Mouse (Mus musculus) erythroid progenitor cell, adult 5-6 weeks (primary cell): ENCODE data around the gene Cbr2. TPM values are rescaled to one million over a fixed set of nuclear protein-coding genes. Genes with fewer than 3 reads are reported as not detected.
A peak's percentile ranks its signal among the peaks of the same experiment; 100 is the strongest.

Experiments used
- ATAC-seq: replicated peaks from 2 replicates; pipeline ENCODE4 v1.8.0; 2016; ENCODE audit warnings: moderate number of reproducible peaks, mild to moderate bottlenecking, moderate TSS enrichment, inconsistent platforms; ENCODE audit not compliant: poor library complexity, low FRiP score, severe bottlenecking
- total RNA-seq, 2 experiments: library from RNA; stranded (forward) in 1 of 2; stranded (reverse) in 1 of 2; fragments of 150-400 nt in 1 of 2; fragments of 186-747, 209-891 nt in 1 of 2; gene quantifications; 2 replicates each; pipeline versions ENCODE4 v1.2.3 to v1.2.4; 2015 to 2017; ENCODE audit warnings: low replicate concordance in 2 of 2

Cbr2 gene
- total RNA-seq, 2 experiments from 2014 or later: 21.8 TPM; not detected in 1

DNA sequence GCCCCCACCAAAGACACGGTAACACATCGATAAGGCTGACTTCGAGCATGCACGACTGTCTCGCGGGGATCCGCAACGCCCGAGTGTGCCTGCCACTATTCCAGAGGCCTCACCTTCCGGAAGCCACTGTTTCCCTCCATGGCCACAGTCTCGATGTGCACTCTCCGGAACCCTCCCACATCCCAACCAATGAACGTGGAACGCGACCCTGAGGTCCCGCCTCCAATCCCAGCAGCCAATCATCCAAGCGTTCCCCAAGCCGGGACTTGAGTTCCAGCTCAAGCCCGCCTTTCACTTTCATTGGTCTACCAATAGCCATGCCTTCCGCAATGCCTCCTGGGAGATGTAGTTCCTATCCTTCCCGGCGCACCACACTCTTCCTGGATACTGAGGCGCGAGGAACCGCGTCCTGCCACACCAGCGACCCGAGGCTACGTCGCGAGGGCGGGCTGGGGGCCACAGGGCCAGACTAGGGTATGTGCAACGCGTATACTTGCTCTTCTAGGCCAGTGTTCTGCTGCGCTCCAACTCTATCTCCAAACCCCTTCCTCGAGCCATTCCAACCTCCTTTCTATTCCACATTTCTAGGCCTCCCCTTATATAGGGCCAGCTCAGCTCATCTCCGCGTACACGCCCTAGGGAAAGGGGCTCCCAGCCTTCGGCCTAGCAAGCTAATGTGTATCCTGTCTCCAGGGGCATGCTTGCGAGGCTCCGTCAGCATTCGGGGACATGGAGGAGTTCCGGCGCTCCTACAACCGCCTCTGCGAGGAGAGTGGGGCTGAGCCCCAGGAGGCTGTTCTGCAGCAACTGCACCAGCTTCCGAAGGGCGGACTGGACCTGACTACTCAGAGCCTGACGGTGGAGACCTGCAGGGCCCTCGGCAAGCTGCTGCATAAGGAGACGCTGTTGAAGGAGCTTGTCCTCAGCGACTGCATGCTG, 18.1 kb downstream of the Cbr2 start, which contains the start of the genes Cenpx and Lrrc45:
Gene Cenpx (minus strand): TSS at position 159 of the 939 bp plus-strand sequence.
Gene Lrrc45 (plus strand): TSS at position 346 of the 939 bp plus-strand sequence.
- peak; percentile 92 for ATAC-seq

DNA sequence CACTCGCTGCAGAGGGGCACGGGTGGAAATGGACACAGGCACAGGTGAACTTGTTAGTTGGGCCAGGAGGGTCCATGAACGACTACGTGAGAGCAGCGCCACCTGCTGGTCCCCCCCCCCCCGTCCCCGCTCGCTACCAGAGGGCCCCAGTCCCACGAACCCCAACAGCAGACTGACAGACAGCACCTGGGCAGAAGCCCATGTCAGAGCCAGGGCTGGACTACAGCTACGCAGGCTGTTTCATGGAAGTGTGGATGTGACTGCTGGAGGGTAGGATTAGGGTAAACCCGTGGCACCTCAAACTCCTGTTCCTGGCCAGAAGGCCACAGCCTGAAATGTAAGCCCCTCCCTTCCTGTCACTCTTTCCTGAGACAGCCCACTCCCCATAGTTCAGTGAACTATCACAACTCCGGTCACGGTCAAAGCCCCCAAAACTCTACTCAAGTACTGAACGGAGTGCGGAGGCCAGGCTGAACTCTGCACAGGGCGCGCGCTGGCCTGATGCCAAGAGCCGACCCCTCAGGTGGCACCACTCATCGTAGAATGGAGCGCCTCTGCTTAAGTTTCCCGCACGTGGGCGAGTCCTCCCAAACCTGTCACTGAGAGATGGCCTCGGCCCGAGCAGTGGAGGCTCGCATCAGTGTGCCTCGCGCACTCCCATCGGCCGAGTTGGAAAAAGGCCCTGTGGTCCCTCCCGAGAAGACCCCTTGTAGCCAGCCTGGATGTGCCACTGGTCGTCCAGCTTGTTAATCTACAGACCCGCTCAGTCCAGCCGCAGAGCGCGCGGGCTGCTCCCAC, 18.9 kb downstream of the Cbr2 start:
- ATAC-seq: peak; percentile 16

DNA sequence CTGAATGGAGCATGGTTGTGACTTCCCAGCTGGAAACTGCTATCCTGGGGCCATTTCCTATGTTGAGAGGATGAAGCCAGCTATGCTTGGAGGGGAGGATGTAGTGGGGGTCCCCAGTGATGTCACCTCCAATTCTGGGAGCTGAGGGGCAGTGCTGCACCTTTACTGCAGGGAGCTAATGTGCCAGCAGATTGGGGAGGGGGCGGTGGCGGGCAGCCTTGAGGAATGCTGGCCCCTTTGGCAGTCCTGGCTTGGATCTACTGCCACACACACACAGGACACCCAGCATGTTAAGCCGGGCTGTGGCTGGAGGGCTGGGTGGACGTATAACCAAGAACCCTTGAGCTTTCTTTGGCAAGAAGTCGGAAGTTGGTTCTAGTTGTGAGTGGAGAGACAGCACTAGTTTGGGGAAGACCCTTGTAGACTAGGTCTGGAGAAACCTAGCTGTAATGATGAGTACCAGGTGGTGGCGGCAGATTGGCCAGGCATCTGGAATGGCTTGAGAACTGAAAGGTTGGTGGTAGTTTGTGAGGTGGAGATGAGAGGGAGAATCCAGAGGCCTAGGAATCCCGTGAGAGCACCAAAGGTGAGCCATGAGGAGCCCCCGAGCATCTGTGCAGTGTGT, 19.8 kb downstream of the Cbr2 start:
- ATAC-seq: no peak

DNA sequence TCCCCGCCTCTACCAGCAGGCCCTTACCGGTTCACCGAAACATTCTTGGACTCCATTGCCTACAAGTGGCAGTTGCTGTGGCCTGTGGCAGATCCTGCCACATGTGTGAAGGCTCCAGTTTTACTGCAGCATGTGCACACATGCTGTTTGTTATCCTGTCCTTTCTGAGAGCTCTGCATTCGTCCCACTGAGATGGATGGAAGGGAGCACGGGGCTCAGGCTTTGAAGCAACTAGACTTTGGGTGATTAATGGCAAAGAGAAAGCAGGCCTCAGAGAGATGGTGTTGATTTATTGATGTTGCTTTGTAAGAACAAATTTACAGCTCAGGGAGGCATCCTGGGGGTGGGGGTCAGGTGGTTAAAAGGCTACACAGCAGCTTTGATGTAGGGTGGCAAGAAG, 21.2 kb downstream of the Cbr2 start:
- ATAC-seq: no peak

DNA sequence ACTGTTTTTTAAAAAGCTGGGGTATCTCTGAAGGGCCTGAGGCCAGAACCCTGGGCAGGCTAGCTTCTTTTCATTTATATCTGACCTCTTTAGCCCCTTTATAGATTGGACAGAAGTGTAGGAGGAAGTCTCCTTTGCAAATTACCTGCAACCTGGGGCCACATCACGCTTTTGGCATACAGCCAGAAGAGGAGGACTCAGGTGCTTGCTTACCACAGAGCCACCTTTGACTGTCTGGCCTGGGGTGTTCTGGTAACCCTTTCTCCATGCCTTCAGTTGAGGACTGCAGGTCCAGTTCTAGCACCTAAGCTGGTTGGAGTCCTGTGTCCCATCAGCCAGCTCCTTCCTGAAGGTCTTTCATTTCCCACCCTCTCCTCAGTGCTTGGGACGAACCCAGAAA, 22.4 kb downstream of the Cbr2 start:
- ATAC-seq: no peak

DNA sequence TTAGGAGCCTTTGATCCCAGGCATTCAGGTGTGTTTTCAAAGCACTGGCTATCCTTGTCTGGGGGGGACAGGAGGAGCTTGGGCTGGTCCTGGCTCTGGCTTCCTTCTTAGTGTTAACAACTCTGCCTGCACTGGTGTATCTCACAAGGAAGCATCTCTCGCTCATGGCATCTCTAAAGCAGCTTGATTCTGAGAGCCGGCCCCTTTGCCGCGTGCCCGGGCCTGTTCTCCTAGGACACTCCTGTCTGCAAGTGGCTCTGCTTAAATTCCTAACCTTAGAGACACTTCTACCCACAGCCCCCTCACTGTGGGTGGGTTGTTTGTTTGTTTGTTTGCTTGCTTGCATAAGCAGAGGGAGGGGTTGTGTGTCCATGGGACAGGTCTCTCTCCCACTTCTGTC, 23.9 kb downstream of the Cbr2 start:
- ATAC-seq: no peak

DNA sequence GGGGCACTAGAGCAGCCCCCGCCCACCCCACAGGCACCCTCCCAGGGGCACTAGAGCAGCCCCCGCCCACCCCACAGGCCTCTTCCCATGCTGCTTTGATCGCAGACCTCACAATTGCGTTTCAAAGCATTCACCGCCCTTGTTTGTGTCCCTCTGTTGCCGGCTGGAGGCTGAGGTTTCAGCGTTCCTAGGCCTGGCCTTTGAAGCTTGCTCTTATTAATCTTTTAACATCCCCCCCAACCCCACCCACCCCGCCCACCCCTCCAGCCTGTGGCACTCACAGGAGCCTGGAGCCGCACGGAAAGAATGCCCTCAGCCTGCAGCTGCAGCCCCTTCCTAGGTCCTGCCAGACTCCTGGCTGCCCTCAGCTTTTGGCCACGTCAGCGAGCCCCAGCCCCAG, 24.7 kb downstream of the Cbr2 start:
- no peak for ATAC-seq

DNA sequence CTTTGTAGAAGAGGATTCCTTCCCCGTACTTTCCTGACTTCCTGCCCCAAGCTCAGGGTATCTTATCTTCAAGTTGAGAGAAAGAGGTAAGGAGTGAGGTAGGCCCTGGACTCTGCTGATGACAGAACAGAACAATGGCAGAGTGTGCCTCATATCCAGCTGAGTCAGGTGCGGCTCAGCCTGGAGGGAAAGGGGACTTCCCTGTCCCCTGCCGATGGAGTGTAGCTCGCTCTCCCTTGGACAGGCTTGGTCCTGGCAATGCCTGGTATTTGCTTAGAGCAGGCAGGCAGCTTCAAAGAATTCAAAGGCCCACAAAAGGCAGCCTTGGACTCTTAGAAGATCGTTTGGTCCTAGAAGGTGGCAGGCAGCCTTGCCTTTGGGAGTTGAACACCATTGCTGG, 25.8 kb downstream of the Cbr2 start:
- no peak for ATAC-seq

DNA sequence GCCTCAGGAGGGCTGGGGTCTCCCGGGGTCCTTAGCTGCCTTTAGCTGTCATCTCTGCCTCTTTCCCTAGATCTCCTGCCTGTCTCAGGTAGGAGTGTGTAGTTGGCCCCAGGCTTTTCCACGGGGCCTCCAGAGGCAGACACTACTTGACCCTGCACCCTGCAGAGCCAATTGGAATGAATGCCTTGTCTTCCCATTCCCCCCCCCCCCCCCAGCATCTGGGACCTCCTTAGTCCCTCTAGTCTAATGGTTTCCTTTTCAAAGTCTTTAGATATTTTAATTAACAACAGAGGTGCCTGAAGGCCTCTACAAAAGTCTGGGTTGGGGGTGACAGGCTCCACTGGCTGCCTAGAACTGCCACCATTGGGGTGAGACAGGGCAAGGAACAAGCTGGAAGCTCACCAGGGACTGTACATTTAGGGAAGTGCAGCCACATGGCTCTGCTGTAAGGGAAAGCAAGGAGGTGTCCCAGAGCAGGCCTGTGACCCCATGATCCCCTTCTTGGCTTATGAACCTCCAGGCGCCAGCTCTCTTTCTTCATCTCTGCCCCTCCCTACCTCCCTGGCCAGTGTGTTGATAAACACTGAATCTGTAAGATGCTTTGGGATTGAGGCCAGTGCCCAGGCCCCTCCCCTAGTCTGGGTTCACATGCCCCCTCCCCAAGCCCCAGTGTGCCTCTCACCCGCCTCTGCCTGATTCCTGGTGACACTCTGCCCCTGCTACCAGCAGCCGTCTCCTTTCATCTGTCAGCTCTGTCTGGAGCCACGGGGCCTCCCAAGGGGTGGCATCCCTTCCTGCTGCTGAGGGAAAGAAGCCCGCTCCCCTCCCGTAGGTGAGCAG, 27.2 kb downstream of the Cbr2 start:
- ATAC-seq: no peak

DNA sequence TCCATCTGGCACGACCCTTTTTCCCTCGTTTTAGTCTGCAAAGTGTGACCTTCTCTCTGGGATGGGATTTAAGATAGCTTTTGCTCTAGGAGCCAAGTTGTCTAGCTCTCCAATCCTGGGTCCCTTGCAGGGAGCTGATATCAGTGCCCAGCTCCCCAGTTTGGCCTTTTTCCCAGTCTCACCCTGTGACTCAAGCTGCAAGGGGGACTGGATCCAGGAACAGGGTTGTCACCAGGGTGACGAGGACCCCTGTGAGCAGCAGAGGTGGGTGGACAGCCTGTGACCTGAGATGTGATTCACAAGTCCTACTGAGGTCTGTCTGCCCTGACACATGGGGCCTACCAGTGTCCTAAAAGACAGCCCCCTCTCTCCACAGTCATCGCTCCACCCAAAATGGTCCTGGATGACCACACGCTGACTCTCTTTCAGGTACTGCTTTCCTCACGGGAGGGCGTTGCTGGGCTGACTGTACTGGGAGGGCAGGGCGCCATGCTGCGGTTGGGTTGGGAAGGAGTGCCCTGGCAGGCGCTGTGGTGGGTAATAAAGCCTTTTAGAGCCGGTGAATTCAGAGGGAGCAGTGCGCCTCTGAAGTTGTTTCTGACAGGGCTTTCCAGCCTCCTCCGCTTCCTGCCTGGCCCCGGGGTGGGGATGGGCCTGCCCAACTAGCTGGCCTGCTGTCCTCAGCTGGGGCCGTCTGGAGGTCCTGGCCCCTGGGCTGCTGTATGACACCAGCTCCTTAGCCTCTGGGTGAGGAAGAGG, 28.0 kb downstream of the Cbr2 start:
- no peak for ATAC-seq

DNA sequence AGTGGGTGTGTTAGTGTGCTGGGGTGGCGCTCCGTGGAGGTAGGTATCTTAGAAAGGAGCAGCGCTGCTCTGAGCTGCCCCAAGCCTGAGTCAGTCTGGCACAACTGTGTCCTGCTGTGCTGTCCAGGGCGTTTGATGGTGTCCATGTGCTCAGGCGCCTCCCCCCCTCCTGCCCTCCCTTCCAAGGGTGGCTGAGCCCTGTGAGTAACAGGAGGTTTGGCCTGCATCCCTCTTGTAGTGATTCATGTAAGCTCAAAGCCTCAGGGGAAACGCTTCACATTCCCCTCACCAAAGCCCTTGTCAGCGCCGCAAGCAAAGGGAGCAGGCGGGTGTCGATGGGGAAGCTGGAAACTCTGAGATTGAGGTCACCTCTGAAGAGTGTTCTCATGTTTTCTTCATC, 34.2 kb downstream of the Cbr2 start:
- ATAC-seq: no peak

DNA sequence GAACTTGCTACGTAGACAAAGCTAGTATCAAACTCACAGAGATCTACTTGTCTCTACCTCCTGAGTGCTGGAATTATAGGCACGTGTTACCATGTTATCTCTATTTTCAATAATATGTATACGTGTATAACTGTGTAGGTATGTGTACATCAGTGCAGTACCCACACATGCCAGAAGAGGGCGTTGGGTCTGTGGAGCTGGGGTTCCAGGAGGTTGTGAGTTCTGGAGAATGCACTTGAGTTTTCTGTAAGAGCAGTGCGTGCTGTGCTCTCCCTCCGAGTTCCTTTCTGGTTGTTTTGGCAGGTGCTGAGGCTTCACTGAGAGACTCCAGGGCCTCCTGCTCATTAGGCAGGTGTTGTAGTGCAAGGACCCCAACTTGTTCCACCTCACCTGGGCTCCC, 35.3 kb downstream of the Cbr2 start:
- ATAC-seq: no peak

DNA sequence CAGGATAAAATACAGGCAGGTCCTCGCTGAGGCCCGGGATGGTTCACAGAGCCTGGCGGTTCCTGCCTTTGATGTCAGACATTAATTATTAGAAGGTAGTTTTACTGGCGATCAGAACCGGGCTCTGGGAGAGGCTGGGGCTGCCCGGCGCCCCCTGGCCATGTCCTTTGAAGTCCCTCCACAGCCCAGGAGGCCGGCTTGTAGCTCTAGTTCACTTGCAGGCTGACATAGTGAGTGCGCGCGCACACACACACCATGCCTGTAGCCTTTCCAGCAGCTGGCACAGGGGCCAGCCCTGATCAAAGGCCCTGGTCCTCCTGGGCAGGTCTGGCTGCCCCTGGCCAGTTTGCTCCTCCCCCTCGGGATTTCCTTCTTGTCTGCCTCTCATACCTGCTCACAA, 36.3 kb downstream of the Cbr2 start:
- ATAC-seq: no peak

DNA sequence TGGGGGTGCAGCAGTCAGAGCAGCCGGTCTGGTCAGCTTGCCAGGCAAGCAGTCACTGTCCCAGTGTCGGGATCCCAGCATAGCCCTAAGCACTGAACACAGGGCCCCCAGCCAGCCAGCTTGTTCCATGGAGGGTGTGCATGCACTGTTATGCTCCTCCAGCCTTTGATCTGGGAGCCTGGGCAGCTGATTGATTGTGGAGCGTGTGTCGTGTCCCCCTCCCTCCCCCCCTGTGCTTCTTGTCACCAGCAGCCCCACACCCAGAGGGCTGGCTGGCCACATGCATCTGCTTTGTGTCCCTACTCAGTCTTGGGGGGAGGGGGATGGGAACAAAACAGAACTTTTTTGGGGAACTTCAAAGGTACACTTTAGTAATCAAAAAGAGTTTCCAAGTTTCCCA, 36.7 kb downstream of the Cbr2 start:
- ATAC-seq: no peak

DNA sequence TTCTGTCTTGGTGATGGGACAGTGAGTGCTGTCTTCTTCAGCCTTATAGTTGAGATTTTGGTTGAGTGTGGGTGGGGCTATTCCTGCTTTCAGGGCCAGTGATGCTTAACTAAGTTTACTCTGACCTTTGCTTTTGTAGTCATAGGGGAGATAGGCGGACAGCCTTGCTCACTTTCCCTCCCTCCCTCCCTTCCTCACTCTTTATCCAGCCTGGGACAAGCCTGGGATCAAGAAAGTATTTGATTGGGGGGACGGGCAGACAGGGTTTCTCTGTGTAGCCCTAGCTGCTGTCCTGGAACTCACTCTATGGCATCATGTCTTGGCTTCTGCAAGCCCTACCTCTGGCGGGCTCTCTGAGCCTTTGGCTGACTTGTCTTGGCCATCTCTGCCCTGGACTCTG, 38.5 kb downstream of the Cbr2 start:
- ATAC-seq: no peak

DNA sequence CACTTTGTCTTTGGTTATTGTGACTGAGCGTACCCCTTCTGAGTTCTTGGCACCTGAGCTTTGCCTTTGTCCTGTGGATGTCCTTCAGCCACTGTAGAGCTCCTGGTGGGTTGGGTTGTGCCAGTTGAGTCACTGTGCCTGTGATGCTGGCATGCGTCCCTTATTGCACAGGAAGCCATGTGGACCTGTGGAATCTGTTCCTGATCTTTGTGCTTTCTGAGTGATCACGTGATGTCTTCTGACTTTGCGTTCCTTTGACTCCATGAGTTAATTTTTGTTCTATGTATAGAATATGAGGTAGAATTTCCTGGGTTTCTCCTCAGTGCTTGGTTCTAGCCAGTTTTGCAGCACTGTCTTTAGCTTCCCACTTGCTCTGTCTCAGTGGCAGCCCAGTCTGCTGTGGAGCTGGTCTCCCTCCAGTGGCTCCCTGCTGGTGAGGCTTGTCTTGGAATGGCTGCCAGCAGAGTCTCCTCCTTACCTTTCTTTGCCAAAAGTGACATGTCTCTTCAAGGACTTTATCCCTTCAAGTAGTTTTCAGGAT, 39.4 kb downstream of the Cbr2 start:
- no peak for ATAC-seq

DNA sequence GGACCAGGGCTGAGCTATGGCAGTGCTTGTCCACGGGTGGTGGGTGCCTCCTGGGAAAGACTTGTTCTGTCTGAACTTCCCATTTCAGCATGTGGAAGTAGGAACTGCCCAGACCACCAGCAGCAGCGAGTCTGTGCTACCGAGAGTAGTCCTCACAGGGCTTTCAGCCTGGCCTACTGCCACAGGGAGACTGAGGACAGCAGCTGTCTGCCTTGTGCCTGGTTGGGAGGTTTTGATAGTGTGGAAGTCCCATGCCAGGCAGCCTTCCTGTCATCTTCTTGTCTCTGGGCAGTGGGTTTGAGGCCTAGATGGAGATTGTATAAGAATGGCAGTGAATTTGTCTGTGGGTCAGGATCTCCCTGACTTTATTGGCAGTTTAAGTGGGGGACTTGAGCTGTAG, 42.5 kb downstream of the Cbr2 start:
- ATAC-seq: no peak

DNA sequence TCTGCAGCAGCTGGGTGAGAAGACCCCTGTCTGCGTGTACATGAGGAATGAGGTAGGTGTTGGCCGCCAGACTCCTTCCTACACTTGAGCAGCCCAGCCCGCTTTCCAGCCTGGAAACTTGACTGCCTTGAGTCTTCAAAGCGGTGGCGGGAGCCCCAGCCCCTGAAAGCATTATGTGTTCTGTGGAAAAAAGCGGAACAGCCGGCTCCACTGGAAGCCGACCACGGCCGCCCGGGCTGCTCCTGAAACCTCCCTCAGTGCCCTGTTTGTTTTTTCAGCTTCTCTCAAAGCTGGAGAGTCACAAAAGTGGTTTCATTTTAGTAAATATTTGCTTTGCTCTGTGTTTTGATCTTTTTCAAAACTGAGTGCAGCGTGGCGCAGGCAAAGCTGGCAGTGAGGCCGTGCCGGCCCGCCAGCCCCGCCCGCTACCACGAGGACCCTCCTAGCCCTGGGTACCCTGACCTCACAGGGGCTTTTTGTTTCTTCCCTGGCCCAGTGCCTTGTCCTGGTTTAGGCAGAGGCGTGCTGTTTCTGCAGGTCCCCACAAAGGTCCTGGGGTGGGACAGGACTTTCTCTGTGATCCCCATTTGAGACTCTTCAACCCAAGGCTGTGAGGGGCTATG, 45.2 kb downstream of the Cbr2 start:
- ATAC-seq: no peak
